1 mouse cellular context compared by ENCODE assay signal in genomic region chr13:113903255-113903654, GRCm38 (mm10).
TF ChIP-seq lines count a peak whose summit lies in the region.

No protein-coding gene starts in this region.

TF ChIP-seq in MEL, 35 proteins besides CTCF, POLR2A, EP300 and RAD21 (continued from another document):
- TF ChIP-seq MAZ (IDR thresholded peaks at IDR 0.05; ENCODE audit: low read depth, low read length) (no peak), POLR2AphosphoS5 (IDR thresholded peaks at IDR 0.05; ENCODE audit: borderline replicate concordance, low read depth, low read length) (no peak), GATA1 (IDR thresholded peaks at IDR 0.05; ENCODE audit: low read depth, low read length) (peak; percentile 83), MXI1 (IDR thresholded peaks at IDR 0.05; ENCODE audit: low read depth, low read length) (peak; percentile 61; the same call in 1 of the 2 replicates), ZKSCAN1 (IDR thresholded peaks at IDR 0.05; ENCODE audit: low read depth, low read length) (no peak), ELF1 (IDR thresholded peaks at IDR 0.05; ENCODE audit: low read depth, low read length) (peak; percentile 32; the same call in 1 of the 2 replicates), TCF12 (IDR thresholded peaks at IDR 0.05; ENCODE audit: low read depth, low read length) (peak; percentile 82), KAT2A (conservative IDR thresholded peaks at IDR 0.05; ENCODE audit: low read depth, low read length) (no peak), MYB (IDR thresholded peaks at IDR 0.05; ENCODE audit: low read depth, low read length) (no peak), ZNF384 (IDR thresholded peaks at IDR 0.05; ENCODE audit: low read depth, low read length) (0 out of 2 replicates have a peak, but pooled peaks have one; percentile 4), CHD2 (IDR thresholded peaks at IDR 0.05; ENCODE audit: low read length) (no peak), JUND (IDR thresholded peaks at IDR 0.05; ENCODE audit: low read depth, low read length) (no peak), NELFE (IDR thresholded peaks at IDR 0.05; ENCODE audit: low read depth, low read length) (no peak), ZC3H11A (IDR thresholded peaks at IDR 0.05; ENCODE audit: low read depth, low read length) (no peak), MAX (IDR thresholded peaks at IDR 0.05; ENCODE audit: low read length) (peak; percentile 50; the same call in 1 of the 2 replicates), MEF2A (IDR thresholded peaks at IDR 0.05; ENCODE audit: extremely low read depth, insufficient replicate concordance, low read depth, low read length, poor library complexity, severe bottlenecking) (no peak), NRF1 (IDR thresholded peaks at IDR 0.05; ENCODE audit: insufficient read depth, low read depth, low read length, poor library complexity, severe bottlenecking) (no peak), UBTF (IDR thresholded peaks at IDR 0.05; ENCODE audit: borderline replicate concordance, insufficient read depth, low read depth, low read length) (no peak), GABPA (IDR thresholded peaks at IDR 0.05; ENCODE audit: low read depth, low read length) (no peak), TAL1 (IDR thresholded peaks at IDR 0.05; ENCODE audit: low read length) (peak; percentile 91), CHD1 (IDR thresholded peaks at IDR 0.05; ENCODE audit: low read depth, low read length) (no peak), USF2 (IDR thresholded peaks at IDR 0.05; ENCODE audit: borderline replicate concordance in 1 of 2, insufficient read depth in 1 of 2, low read depth in 1 of 2, low read length in 2 of 2) (no peak), SIN3A (IDR thresholded peaks at IDR 0.05; ENCODE audit: low read length) (0 out of 2 replicates have a peak, but pooled peaks have one; percentile 43)
